Mouse (Mus musculus): ENCODE data around the gene Tmem143.
"Not testable (repeated sequence)": the region's sequence is repeated elsewhere in the genome, so short reads cannot be mapped to it uniquely, and the experiment has no call there.

DNA sequence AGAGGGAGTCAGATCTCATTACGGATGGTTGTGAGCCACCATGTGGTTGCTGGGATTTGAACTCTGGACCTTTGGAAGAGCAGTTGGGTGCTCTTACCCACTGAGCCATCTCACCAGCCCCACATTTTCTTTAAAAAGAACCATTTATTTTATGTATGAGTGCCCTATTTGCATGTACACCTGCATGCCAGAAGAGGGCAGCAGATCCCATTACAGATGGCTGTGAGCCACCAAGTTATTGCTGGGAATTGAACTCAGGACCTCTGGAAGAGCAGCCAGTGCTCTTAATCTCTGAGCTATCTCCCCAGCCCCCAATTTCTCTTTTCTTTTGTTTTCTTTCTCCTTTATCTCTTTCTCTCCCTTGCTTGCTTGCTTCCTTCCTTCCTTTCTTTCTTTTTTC, 46.5 kb downstream of the Tmem143 start:
- peak; percentile 58 for TF ChIP-seq CTCF (IDR thresholded peaks at IDR 0.05; ENCODE audit: low read depth)
- not testable (repeated sequence) for TF ChIP-seq EP300 (IDR thresholded peaks at IDR 0.05; ENCODE audit: low read depth)

All from liver, postnatal 0 days (tissue).